Comparison of ENCODE assay signal across 9 mouse cellular contexts in the genomic region with DNA sequence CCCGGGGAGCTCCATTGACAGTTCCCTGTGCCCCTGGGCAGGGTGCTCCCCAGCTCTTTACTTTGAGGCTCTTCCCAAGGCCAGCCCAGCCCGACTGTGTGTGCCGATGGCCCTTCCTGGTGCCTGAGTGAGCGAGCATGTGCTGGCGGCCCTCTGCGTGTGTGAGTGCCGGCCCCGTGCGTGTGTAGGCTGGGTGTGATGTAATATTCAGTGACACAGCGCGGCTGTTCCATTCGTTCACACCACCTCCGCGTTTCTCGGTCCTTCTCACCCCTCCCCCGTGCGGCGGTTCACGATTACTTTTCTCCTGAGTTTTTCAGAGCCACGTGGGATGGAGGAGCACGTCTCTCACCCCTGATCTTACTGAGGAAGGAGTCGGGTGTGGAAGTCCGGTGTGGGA. TPM values are rescaled to one million over a fixed set of nuclear protein-coding genes. Genes with fewer than 3 reads are reported as not detected.
A peak's percentile ranks its signal among the peaks of the same experiment; 100 is the strongest.
DNase-seq lines count a peak whose midpoint lies in the region; ATAC-seq and TF ChIP-seq lines count a peak whose summit lies in the region.
"Had no signal": no experiment of that assay in that cellular context is flagged by ENCODE, and none has a peak within 500 bp of the region (broad histone marks: within the 10 kb centered on the region; RNA-seq: fewer than 3 reads in every experiment).

No protein-coding gene starts in this region.

- no peaks in the 10 kb centered on the region for H3K36me3 ChIP-seq in kidney, embryonic 14.5 days (ENCODE audit: control insufficient read depth, insufficient read depth, low read length)
- H3K36me3 ChIP-seq in embryonic facial prominence, embryonic 14.5 days (ENCODE audit: control insufficient read depth, insufficient read depth, low read length) = no peaks in the 10 kb centered on the region
- H3K36me3 ChIP-seq in limb, embryonic 10.5 days = no peaks in the 10 kb centered on the region
- H3K36me3 ChIP-seq in midbrain, postnatal 0 days (ENCODE audit: insufficient read depth, low read length) = no peaks in the 10 kb centered on the region

- intact Hi-C loops in heart, postnatal 10 days (cut with DNase I) = no loop called here

- WGBS in kidney, embryonic 14.5 days = 6% methylated on average over 23 of the region's 23 CpGs
- 5% methylated on average over 22 of the region's 23 CpGs for WGBS in embryonic facial prominence, embryonic 14.5 days
- 7% methylated on average over 23 of the region's 23 CpGs for WGBS in limb, embryonic 10.5 days
- WGBS in midbrain, postnatal 0 days = 12% methylated on average over 23 of the region's 23 CpGs

- no peak for ATAC-seq in kidney, embryonic 14.5 days (ENCODE audit: low FRiP score, low TSS enrichment)
- 0 out of 2 replicates have a peak, but pooled peaks have one; percentile 15 for ATAC-seq in embryonic facial prominence, embryonic 14.5 days (ENCODE audit: low read depth)
- 0 out of 2 replicates have a peak, but pooled peaks have one; percentile 10 for ATAC-seq in midbrain, postnatal 0 days (ENCODE audit: low FRiP score)
- ATAC-seq in erythroid progenitor cell, adult 5-6 weeks (replicated peaks; ENCODE audit: low FRiP score, poor library complexity, severe bottlenecking) = no peak

- peaks cover 19% of the 10 kb centered on the region for H3K4me1 ChIP-seq in kidney, embryonic 14.5 days (ENCODE audit: control insufficient read depth, insufficient read depth, low read length)
- H3K4me1 ChIP-seq in embryonic facial prominence, embryonic 14.5 days (ENCODE audit: control insufficient read depth, insufficient read depth, low read length) = peaks cover 3% of the 10 kb centered on the region; the same call in 1 of the 2 replicates
- peaks cover 41% of the 10 kb centered on the region for H3K4me1 ChIP-seq in limb, embryonic 10.5 days
- 0 out of 2 replicates have a peak, but pooled peaks cover 3% of the 10 kb centered on the region for H3K4me1 ChIP-seq in midbrain, postnatal 0 days (ENCODE audit: insufficient read depth, low read length)

- H3K4me2 ChIP-seq in kidney, embryonic 14.5 days (replicated peaks; ENCODE audit: low read depth, low read length) = peak overlapping the region; percentile 31
- peak overlapping the region; percentile 27; the same call in 1 of the 2 replicates for H3K4me2 ChIP-seq in embryonic facial prominence, embryonic 14.5 days (ENCODE audit: low read depth, low read length)
- H3K4me2 ChIP-seq in midbrain, postnatal 0 days (ENCODE audit: low read depth, low read length, poor library complexity, severe bottlenecking) = peak overlapping the region; percentile 35

- no peaks in the 10 kb centered on the region for H3K9me3 ChIP-seq in kidney, embryonic 14.5 days (ENCODE audit: control insufficient read depth, low read length)
- H3K9me3 ChIP-seq in embryonic facial prominence, embryonic 14.5 days (ENCODE audit: control insufficient read depth, low read length) = no peaks in the 10 kb centered on the region
- H3K9me3 ChIP-seq in limb, embryonic 10.5 days (replicated peaks) = no peaks in the 10 kb centered on the region
- H3K9me3 ChIP-seq in midbrain, postnatal 0 days (ENCODE audit: low read length) = no peaks in the 10 kb centered on the region

- no peak for TF ChIP-seq CTCF in midbrain, postnatal 0 days (IDR thresholded peaks at IDR 0.05)

- no peak overlapping the region for H3K4me3 ChIP-seq in kidney, embryonic 14.5 days (ENCODE audit: low read length)
- no peak overlapping the region for H3K4me3 ChIP-seq in embryonic facial prominence, embryonic 14.5 days (ENCODE audit: low read depth, low read length)
- H3K4me3 ChIP-seq in limb, embryonic 10.5 days = peak overlapping the region; percentile 39
- peak overlapping the region; percentile 19; the same call in 1 of the 2 replicates for H3K4me3 ChIP-seq in midbrain, postnatal 0 days (ENCODE audit: low read depth, low read length)
- H3K4me3 ChIP-seq: erythroblast, embryonic 14.5 days had no signal

- no peak for DNase-seq in kidney, adult 9 months
- DNase-seq in embryonic facial prominence, embryonic 14.5 days (ENCODE audit: low spot score) = no peak
- peak; percentile 47 to 54 for DNase-seq in heart, postnatal 10 days
- no peak for DNase-seq in limb, embryonic 10.5 days (ENCODE audit: low spot score)
- no peak for DNase-seq in midbrain, postnatal 0 days (ENCODE audit: low spot score)
- no peak for DNase-seq in cerebellum, postnatal 14 days

- H3K27me3 ChIP-seq in kidney, embryonic 14.5 days (ENCODE audit: control insufficient read depth, insufficient read depth, low read length) = peaks cover 50% of the 10 kb centered on the region
- peaks cover 59% of the 10 kb centered on the region for H3K27me3 ChIP-seq in embryonic facial prominence, embryonic 14.5 days (replicated peaks; ENCODE audit: control insufficient read depth, insufficient read depth, low read length)
- peaks cover 95% of the 10 kb centered on the region for H3K27me3 ChIP-seq in limb, embryonic 10.5 days (ENCODE audit: low read depth, poor library complexity, severe bottlenecking)
- peaks cover 22% of the 10 kb centered on the region for H3K27me3 ChIP-seq in midbrain, postnatal 0 days (ENCODE audit: insufficient read depth, low read length)

- no peak overlapping the region for H3K9ac ChIP-seq in kidney, embryonic 14.5 days (ENCODE audit: low read depth, low read length)
- H3K9ac ChIP-seq in embryonic facial prominence, embryonic 14.5 days (ENCODE audit: low read depth, low read length) = no peak overlapping the region
- no peak overlapping the region for H3K9ac ChIP-seq in midbrain, postnatal 0 days (replicated peaks; ENCODE audit: low read length, poor library complexity, severe bottlenecking)

- H3K27ac ChIP-seq in kidney, embryonic 14.5 days (ENCODE audit: low read depth, low read length) = no peak overlapping the region
- H3K27ac ChIP-seq in embryonic facial prominence, embryonic 14.5 days (replicated peaks; ENCODE audit: low read depth, low read length) = no peak overlapping the region
- H3K27ac ChIP-seq in limb, embryonic 10.5 days = no peak overlapping the region
- H3K27ac ChIP-seq in midbrain, postnatal 0 days (ENCODE audit: low read depth, low read length) = no peak overlapping the region

RNA-seq across cellular contexts. Expression of a gene that starts 3.9 kb away (rescaled TPM):
- polyA plus RNA-seq in kidney, embryonic 14.5 days (2014; fragmentation: Nextera tagmentation; extraction: Ambion mirVana) = 1.6 and 2.1 TPM in 2 replicates
- polyA plus RNA-seq in embryonic facial prominence, embryonic 14.5 days (2014; fragmentation: Nextera tagmentation; extraction: Ambion mirVana) = 2.5 and 3.4 TPM in 2 replicates
- 1 to 10 TPM; 4.0 to 8.0 TPM for total RNA-seq in heart, postnatal 10 days (2021)
- polyA plus RNA-seq in limb, embryonic 10.5 days (2016; fragmentation: Nextera tagmentation; extraction: Ambion mirVana) = 0.74 and 1.0 TPM in 2 replicates
- 7.7 and 11.4 TPM in 2 replicates for total RNA-seq in midbrain, postnatal 0 days (2014; rRNA removed)
- polyA plus RNA-seq in midbrain, postnatal 0 days (2015; fragmentation: Nextera tagmentation; extraction: Ambion mirVana) = 6.3 and 6.5 TPM in 2 replicates
- total RNA-seq in erythroid progenitor cell, adult 5-6 weeks (2015; ENCODE audit: low replicate concordance) = not detected in 2 replicates
- total RNA-seq in erythroid progenitor cell, adult 5-6 weeks (2017; ENCODE audit: low replicate concordance) = not detected in 2 replicates
- polyA plus RNA-seq: erythroblast, embryonic 14.5 days had no signal

RNA-seq across cellular contexts. Expression of a gene that starts 44.0 kb away (rescaled TPM):
- 15.5 and 19.4 TPM in 2 replicates for polyA plus RNA-seq in kidney, embryonic 14.5 days (2014; fragmentation: Nextera tagmentation; extraction: Ambion mirVana)
- polyA plus RNA-seq in embryonic facial prominence, embryonic 14.5 days (2014; fragmentation: Nextera tagmentation; extraction: Ambion mirVana) = 14.3 and 17.0 TPM in 2 replicates
- 1 to 10 TPM; 2.2 to 3.4 TPM for total RNA-seq in heart, postnatal 10 days (2021)
- 36.6 and 42.6 TPM in 2 replicates for polyA plus RNA-seq in limb, embryonic 10.5 days (2016; fragmentation: Nextera tagmentation; extraction: Ambion mirVana)
- 0.99 and 1.8 TPM in 2 replicates for total RNA-seq in midbrain, postnatal 0 days (2014; rRNA removed)
- polyA plus RNA-seq in midbrain, postnatal 0 days (2015; fragmentation: Nextera tagmentation; extraction: Ambion mirVana) = 0.34 and 0.46 TPM in 2 replicates
- 716 and 794 TPM in 2 replicates for total RNA-seq in erythroid progenitor cell, adult 5-6 weeks (2015; ENCODE audit: low replicate concordance)
- 395 and 487 TPM in 2 replicates for total RNA-seq in erythroid progenitor cell, adult 5-6 weeks (2017; ENCODE audit: low replicate concordance)

RNA-seq across cellular contexts. Expression of a gene that starts 53.8 kb away (rescaled TPM):
- 41.1 and 53.7 TPM in 2 replicates for polyA plus RNA-seq in kidney, embryonic 14.5 days (2014; fragmentation: Nextera tagmentation; extraction: Ambion mirVana)
- 36.6 and 38.8 TPM in 2 replicates for polyA plus RNA-seq in embryonic facial prominence, embryonic 14.5 days (2014; fragmentation: Nextera tagmentation; extraction: Ambion mirVana)
- total RNA-seq in heart, postnatal 10 days (2021) = 100 to 1,000 TPM in 1 of 2 experiments, 10 to 100 TPM in 1; 53.0 to 109 TPM
- polyA plus RNA-seq in limb, embryonic 10.5 days (2016; fragmentation: Nextera tagmentation; extraction: Ambion mirVana) = 30.4 and 32.8 TPM in 2 replicates
- 1.7 and 2.0 TPM in 2 replicates for total RNA-seq in midbrain, postnatal 0 days (2014; rRNA removed)
- 1.9 and 2.0 TPM in 2 replicates for polyA plus RNA-seq in midbrain, postnatal 0 days (2015; fragmentation: Nextera tagmentation; extraction: Ambion mirVana)
- 480 and 538 TPM in 2 replicates for total RNA-seq in erythroid progenitor cell, adult 5-6 weeks (2015; ENCODE audit: low replicate concordance)
- 432 and 465 TPM in 2 replicates for total RNA-seq in erythroid progenitor cell, adult 5-6 weeks (2017; ENCODE audit: low replicate concordance)

RNA-seq across cellular contexts. Expression of a gene that starts 55.8 kb away (rescaled TPM):
- polyA plus RNA-seq in kidney, embryonic 14.5 days (2014; fragmentation: Nextera tagmentation; extraction: Ambion mirVana) = 65.3 and 79.4 TPM in 2 replicates
- polyA plus RNA-seq in embryonic facial prominence, embryonic 14.5 days (2014; fragmentation: Nextera tagmentation; extraction: Ambion mirVana) = 55.5 and 55.7 TPM in 2 replicates
- total RNA-seq in heart, postnatal 10 days (2021) = 100 to 1,000 TPM; 122 to 124 TPM
- 64.5 and 71.0 TPM in 2 replicates for polyA plus RNA-seq in limb, embryonic 10.5 days (2016; fragmentation: Nextera tagmentation; extraction: Ambion mirVana)
- total RNA-seq in midbrain, postnatal 0 days (2014; rRNA removed) = 43.6 and 62.5 TPM in 2 replicates
- 85.0 and 99.0 TPM in 2 replicates for polyA plus RNA-seq in midbrain, postnatal 0 days (2015; fragmentation: Nextera tagmentation; extraction: Ambion mirVana)
- 16.8 and 17.3 TPM in 2 replicates for total RNA-seq in erythroid progenitor cell, adult 5-6 weeks (2015; ENCODE audit: low replicate concordance)
- total RNA-seq in erythroid progenitor cell, adult 5-6 weeks (2017; ENCODE audit: low replicate concordance) = 6.5 TPM in 1 of 2 replicates, not detected in the other

Comparison
In these comparisons a context has a peak if more than half of its experiments do, and no peak if none do; other contexts are left out.
1. ATAC-seq: peak in embryonic facial prominence, embryonic 14.5 days (single experiment) and midbrain, postnatal 0 days (single experiment); none in kidney, embryonic 14.5 days (single experiment) and erythroid progenitor cell, adult 5-6 weeks (single experiment).
2. H3K4me3 ChIP-seq: peak in limb, embryonic 10.5 days (single experiment) and midbrain, postnatal 0 days (single experiment); none in kidney, embryonic 14.5 days (single experiment) and embryonic facial prominence, embryonic 14.5 days (single experiment).
3. DNase-seq: peak in heart, postnatal 10 days (2 of 2); none in kidney, adult 9 months (single experiment), embryonic facial prominence, embryonic 14.5 days (single experiment), limb, embryonic 10.5 days (single experiment), midbrain, postnatal 0 days (single experiment) and cerebellum, postnatal 14 days (0 of 2).
4. RNA of a gene that starts 44.0 kb away (polyA plus RNA-seq): 36.6 to 42.6 TPM in limb, embryonic 10.5 days, 15.5 to 19.4 TPM in kidney, embryonic 14.5 days and 14.3 to 17.0 TPM in embryonic facial prominence, embryonic 14.5 days; 0.34 to 0.46 TPM in midbrain, postnatal 0 days; every median in the first group is over 10 times any median in the second.
5. RNA of a gene that starts 53.8 kb away (polyA plus RNA-seq): 41.1 to 53.7 TPM in kidney, embryonic 14.5 days, 36.6 to 38.8 TPM in embryonic facial prominence, embryonic 14.5 days and 30.4 to 32.8 TPM in limb, embryonic 10.5 days; 1.9 to 2.0 TPM in midbrain, postnatal 0 days; every median in the first group is over 10 times any median in the second.
6. Peak in every context shown above with its lines, with median percentiles within 50 percentile points of each other: H3K4me2 ChIP-seq.